Mouse (Mus musculus) urinary bladder, postnatal 25 days (tissue): Measurements from ENCODE around the gene Aldh18a1.
A peak's percentile ranks its signal among the peaks of the same experiment; 100 is the strongest.
"Not testable (repeated sequence)": the region's sequence is repeated elsewhere in the genome, so short reads cannot be mapped to it uniquely, and the experiment has no call there.

Source experiments
- DNase-seq: peaks from one replicate; pipeline ENCODE4 v3.0.0; 2022; ENCODE audit warnings: low spot score

The Aldh18a1 gene

DNA sequence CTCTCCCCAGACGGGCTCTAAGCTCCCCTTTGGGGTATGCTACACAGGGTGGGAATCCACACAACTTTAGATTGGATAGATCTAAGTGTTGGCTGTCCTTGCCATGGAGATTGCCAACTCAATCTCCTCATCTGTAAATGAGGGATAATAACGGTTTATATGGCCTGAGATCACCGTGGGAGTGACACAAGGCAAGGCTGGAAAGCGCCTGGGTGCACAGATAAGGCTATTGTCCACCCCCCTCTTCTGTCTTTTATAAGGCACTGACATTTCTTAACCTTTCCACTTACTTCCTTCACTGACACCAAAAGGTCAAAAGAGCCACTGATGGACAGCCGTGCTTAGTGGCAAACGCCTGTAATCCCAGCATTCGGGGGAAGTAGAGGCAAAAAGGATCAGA, 1.4 kb downstream of the Aldh18a1 start:
- DNase-seq, result no peak

- no peak for DNase-seq
Observed at GRCm38 (mm10) chr19:40581662-40582061, 6.6 kb downstream of the Aldh18a1 start.

DNA sequence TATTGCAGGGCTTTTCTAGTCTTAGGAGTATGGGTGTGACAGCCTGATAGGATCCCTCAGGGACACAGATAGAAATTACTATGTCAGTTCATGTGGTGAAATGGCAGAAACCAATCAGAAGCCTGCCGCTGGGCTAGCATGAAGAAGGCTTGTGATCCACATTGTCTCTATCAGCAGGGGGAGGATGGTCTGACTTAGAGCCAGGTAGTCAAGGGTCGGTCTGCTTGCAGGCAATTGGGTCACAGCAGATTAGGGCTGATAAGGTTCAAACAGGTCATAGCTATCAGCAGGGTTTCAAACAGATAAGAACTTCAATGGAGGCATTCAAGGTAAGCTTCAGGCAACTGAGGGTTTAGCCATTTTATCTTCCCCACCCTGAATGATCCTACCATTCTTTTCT, 7.4 kb downstream of the Aldh18a1 start:
- no peak for DNase-seq

DNA sequence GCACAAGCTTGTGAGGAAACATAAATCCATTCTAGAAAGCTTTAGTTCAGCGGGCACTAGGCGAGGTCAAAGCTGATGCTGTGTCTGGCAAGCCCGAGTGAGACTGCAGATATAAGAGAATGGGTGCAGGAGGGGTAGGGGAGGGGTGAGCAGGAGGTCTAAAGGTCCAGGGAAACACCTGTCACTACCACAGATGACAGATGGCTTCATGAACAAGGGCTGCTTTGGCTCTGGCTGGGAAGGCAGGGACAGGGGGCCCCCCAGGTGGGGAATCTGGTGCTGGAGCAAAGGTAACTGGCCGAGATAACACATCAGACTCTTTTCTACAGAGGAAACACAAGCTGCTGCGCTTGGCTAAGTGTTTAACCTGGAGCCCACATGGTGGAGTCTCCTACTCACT, 12.8 kb downstream of the Aldh18a1 start:
- no peak for DNase-seq

GRCm38 (mm10) chr19:40570726-40571125, 17.5 kb downstream of the Aldh18a1 start:
- no peak for DNase-seq

DNA sequence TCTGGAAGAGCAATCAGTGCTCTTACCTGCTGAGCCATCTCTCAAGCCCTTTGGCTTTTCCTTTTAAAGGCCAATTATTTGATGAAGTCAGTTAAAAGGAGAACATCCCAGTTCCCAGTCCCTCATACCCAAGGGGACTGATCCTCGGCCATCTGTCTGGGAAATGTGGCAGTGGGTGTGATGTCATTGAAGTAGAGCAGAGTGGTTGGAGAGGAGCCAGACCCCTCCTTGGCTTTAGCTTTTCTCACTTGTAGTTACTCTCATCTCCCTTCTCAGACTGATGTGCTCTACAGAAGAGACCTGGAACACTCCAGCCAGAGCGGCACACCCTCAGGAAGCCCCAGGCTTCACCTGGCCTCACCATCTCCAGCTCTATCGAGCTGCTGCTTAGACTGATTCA, 20.6 kb downstream of the Aldh18a1 start:
- no peak for DNase-seq

- no peak for DNase-seq
Observed at GRCm38 (mm10) chr19:40563880-40564645, 24.2 kb downstream of the Aldh18a1 start.

- DNase-seq, result not testable (repeated sequence)
Observed at GRCm38 (mm10) chr19:40561521-40561920, 26.7 kb downstream of the Aldh18a1 start.

GRCm38 (mm10) chr19:40556029-40556428, 32.2 kb downstream of the Aldh18a1 start:
- DNase-seq, result no peak

- DNase-seq, result no peak
Observed at GRCm38 (mm10) chr19:40555136-40555535, 33.1 kb downstream of the Aldh18a1 start.

DNA sequence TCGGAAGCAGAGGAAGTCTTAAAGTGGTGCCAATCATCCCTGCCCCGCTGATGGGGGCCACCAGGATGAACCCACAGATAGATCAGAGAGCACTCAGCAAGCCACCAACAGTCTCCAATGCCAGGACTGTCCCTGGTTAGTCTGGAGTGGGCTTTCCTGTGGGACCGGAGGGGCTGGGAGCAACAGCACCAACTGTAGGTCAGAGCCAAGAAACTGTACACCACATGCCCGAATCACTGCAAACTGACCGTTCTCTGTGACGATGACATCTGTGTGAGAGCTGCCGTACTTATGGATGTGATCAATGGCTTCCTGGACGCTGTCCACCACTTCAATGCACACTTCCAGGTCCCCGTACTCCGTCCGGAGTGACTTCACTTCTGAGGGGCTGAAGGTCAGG, 33.9 kb downstream of the Aldh18a1 start:
- DNase-seq, result no peak

DNA sequence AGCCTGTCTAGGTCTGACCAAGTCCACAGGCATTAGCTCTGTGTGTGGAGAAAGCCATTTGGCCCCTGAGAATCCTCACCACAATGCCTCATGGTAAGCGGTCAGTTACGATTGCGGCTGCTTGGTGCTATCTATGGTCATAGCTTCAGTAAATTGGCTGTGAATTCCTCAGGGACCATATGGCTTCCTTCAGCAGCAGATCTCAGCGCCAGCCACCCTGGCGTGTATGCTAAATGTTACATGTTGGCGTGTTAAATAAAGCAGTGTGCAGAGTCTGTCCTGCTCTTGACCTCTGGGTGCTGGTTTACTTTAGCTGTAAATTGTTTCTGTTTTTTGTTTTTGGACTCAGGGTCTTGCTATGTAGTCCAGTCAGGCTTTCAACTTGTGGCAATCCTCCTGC, 34.4 kb downstream of the Aldh18a1 start:
- DNase-seq, result no peak

DNA sequence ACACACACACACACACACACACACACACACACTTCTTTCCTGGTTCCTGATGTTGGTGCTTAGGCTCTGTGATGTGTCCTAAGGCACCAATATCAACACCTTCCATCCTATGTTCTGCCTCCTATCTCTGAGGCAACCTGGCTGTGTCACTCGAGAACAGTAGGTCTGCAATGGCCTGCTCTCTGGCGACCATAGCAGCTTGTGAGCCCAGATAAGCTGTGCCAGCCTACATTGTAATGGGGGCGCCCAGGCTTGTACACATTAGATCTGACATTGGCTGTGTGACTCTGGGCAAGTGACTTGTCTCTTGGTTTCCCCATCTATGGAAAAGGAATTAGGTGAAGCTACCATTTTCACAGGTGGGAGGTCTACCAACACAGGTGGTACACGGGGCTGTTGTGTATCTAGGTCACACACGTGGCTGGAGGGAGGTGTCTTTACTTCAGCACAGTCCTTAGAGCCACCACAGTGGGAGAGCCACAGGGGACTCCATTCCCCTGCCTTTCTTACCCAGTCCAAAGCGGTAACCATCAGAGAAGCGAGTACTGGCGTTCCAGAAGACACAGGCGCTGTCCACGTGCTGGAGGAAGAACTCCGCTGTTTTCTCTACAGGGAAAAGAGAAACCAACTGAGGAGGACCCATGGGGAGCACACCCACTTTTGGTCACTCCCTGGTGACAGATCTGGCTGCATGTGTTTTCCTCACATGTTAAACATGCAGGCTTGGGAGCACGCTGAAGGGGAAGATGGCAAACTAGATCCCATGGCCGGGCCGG, 35.1 kb downstream of the Aldh18a1 start:
- no peak for DNase-seq

GRCm38 (mm10) chr19:40549516-40550135, 38.6 kb downstream of the Aldh18a1 start:
- DNase-seq, result no peak

DNA sequence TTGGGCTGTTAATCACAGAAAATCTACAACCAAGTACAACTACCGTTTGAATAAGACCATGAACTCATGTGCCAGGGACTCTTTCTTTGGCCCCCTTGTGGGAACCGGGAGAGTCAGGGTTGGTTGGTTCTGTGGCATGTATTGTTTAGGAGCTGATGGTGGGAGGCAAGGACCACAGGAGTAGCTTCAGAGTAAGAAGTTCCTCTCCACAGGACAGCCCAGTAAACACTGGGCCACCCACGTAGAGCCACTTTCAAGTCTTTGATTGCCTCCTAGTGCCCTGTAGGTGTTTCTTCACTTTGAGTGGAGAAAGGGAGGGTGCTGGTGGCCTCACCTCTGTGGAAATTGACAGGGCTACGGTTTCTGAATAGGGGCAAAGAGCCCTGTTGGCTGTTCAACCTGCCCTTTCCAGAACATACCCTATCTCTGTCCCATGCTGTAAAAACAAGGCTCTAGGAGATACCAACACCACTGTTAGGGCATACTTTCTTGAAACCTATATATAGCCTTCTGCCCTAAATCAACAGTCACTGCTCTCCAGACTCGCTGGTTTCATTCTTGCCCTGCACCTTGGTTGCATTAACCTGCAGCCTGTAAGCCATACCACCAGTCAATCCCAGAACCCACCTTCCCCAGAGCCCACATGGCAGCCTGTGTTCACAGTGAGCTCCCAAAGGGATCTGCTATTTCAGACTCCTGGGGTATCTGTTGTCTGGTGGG, 39.3 kb downstream of the Aldh18a1 start:
- no peak for DNase-seq

GRCm38 (mm10) chr19:40548386-40548785, 39.9 kb downstream of the Aldh18a1 start:
- no peak for DNase-seq

DNA sequence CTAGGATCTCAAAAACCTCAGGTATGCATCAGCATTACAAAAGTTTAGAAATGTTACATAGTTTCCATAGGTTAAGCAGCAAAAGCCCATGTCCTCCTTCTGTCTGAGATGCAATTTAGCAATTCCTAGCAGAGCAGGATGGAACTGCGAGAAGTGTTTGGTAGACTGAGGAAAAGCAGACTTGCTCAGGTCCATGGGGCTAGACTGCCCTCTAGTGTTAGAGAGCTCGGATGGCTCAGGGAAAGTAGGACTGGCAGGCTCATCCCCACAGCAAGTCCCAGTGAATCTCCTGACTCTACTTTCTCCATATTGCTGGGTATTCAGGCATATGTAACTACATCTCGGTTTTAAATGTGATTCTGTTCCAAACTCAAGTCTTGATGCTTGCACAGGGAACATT, 43.4 kb downstream of the Aldh18a1 start:
- peak; percentile 34 for DNase-seq

DNA sequence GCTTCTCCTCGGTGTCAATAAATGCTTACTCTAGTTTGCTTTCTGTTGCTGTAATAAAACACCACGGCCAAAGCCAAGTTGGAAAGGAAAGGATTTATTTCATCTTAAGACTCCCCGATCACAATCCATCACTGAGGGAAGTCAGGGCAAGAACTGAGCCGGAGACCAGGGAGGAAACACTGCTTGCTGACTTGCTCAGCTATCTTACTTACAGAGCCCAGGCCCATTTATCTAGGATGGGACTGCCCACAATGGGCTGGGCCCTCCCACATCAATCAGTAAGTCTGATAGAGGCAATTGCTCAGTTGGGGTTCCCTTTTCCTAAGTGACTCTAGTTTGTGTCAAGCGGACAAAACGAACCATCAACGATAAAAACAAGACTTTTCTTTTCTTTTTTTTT, 45.5 kb downstream of the Aldh18a1 start:
- DNase-seq, result no peak

DNA sequence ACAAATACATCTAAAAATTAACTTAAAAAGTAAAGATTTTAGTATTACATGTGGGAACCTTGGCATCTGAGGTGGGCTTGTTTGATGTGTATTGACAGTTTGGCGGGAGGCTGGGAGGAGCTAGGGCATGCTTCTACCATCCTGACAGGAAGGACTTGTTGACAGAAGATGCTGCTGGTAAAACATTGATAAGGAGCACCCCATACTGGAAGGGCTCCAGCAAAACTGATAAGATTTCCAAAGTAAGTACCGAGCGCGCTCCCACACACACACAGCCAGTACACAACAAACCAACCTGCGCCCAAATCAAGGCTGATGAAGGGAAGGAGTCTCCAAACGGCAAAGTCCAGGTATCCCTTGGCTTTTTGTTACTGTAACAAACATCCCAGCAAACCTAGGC, 51.7 kb downstream of the Aldh18a1 start:
- no peak for DNase-seq

DNA sequence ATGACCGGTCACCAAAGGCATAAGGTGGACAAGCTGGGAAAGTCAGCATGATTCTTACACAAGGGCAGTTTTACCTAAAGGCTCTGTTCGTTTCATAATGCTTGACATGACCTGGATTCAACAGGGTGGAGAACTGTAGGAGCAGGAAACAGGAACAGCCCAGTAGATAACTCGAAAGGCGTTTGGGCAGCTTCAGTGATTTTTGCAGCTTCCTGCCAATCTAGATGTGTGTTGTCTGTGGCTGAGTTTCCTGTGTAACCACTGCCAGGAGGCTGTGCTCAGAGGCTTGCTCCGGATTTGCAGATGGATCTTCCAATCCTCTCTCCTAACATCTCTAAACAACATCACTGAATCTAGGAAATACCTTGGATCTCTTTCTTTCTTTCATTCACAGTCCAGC, 55.7 kb downstream of the Aldh18a1 start:
- no peak for DNase-seq

DNA sequence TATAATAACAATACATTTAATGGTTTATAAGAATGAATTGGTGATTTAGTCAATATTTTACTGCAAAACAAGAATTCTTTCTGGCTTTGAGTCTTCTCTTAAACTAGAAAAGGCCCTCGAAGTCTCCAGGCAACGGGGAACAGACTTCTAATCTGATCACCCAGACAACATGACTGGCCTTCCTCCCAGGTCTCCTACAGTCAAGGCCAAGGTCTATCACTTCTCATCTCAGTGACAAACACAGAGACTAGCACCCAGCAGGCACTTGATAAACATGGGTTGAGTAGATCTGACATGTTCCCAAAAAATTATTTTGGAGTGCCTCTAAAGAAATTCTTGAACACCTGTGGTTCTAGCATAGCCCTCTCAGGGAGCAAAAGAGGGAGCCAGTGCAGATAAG, 57.9 kb downstream of the Aldh18a1 start:
- DNase-seq, result no peak

GRCm38 (mm10) chr19:40528254-40528653, 60.0 kb downstream of the Aldh18a1 start:
- no peak for DNase-seq
